Mouse (Mus musculus) olfactory bulb, adult 2 months (tissue): Measurements from ENCODE around the gene Igfbp2. TPM values are rescaled to one million over a fixed set of nuclear protein-coding genes. Genes with fewer than 3 reads are reported as not detected.
A peak's percentile ranks its signal among the peaks of the same experiment; 100 is the strongest.

ENCODE experiments used
- H3K27ac ChIP-seq: fragments of 200-500 bp; 2 replicates; pipeline ENCODE4 v1.5.1; 2012; ENCODE audit warnings: low read depth, low read length; ENCODE audit not compliant: insufficient read depth
- H3K4me1 ChIP-seq: fragments of 200-500 bp; 2 replicates; pipeline ENCODE4 v1.6.1; 2012; ENCODE audit warnings: low read length; ENCODE audit not compliant: control insufficient read depth, insufficient read depth
- H3K4me3 ChIP-seq: fragments of 200-500 bp; 2 replicates; pipeline ENCODE4 v1.5.1; 2012; ENCODE audit warnings: mild to moderate bottlenecking, low read depth, low read length, moderate library complexity; ENCODE audit not compliant: insufficient read depth
- CTCF ChIP-seq: fragments of 200-500 bp; IDR thresholded peaks from 2 replicates; pipeline ENCODE4 v1.5.1; 2012; ENCODE audit warnings: low read depth, mild to moderate bottlenecking, low read length, moderate library complexity; ENCODE audit not compliant: insufficient read depth
- POLR2A ChIP-seq: fragments of 200-500 bp; IDR thresholded peaks from 2 replicates; pipeline ENCODE4 v1.6.1; 2012; ENCODE audit warnings: mild to moderate bottlenecking, low read depth, low read length, moderate library complexity; ENCODE audit not compliant: insufficient read depth
- WGBS: fragments of 180-500 bp; shearing (Covaris S2); methylation state at CpG from one replicate; pipeline ENCODE4 v1.1.7; 2018; 5-methylcytosine and 5-hydroxymethylcytosine counted together
- polyA plus RNA-seq: library from polyadenylated mRNA; stranded (reverse); fragments of >200 nt; gene quantifications from 2 replicates; pipeline ENCODE4 v1.2.4, GENCODE M21; 2012; ENCODE audit warnings: low replicate concordance; ENCODE audit not compliant: missing spikeins, insufficient read depth, insufficient read length

Gene Igfbp2
- polyA plus RNA-seq, 1 experiment, result not detected

GRCm38 (mm10) chr1:72826446-72826845 is 2.1 kb downstream of the Igfbp2 start:
- 53% methylated on average over 6 of the region's 6 CpGs for WGBS
- TF ChIP-seq POLR2A (no peak), CTCF (no peak)
- no peak overlapping the region for H3K27ac ChIP-seq
- H3K4me1 ChIP-seq, result peaks cover 22% of the 10 kb centered on the region
- H3K4me3 ChIP-seq, result 0 out of 2 replicates have a peak overlapping the region, but pooled peaks have one; percentile 5

GRCm38 (mm10) chr1:72826931-72827330 is 2.6 kb downstream of the Igfbp2 start:
- 0 out of 2 replicates have a peak overlapping the region, but pooled peaks have one; percentile 5 for H3K4me3 ChIP-seq
- no peak for TF ChIP-seq CTCF
- no peak for TF ChIP-seq POLR2A
- H3K27ac ChIP-seq, result no peak overlapping the region
- H3K4me1 ChIP-seq, result peaks cover 22% of the 10 kb centered on the region
- 31% methylated on average over 7 of the region's 7 CpGs for WGBS

GRCm38 (mm10) chr1:72827411-72828315 is 3.4 kb downstream of the Igfbp2 start:
- TF ChIP-seq CTCF (no peak), POLR2A (no peak)
- Histone ChIP-seq H3K27ac (no peak overlapping the region), H3K4me3 (no peak overlapping the region), H3K4me1 (peaks cover 22% of the 10 kb centered on the region)
- 50% methylated on average over 12 of the region's 12 CpGs for WGBS

GRCm38 (mm10) chr1:72828843-72829242 is 4.5 kb downstream of the Igfbp2 start:
- H3K4me1 ChIP-seq, result peaks cover 27% of the 10 kb centered on the region
- no peak for TF ChIP-seq CTCF
- no peak for TF ChIP-seq POLR2A
- no peak overlapping the region for H3K27ac ChIP-seq
- 94% methylated on average over 5 of the region's 5 CpGs for WGBS
- no peak overlapping the region for H3K4me3 ChIP-seq

- no peak overlapping the region for H3K4me3 ChIP-seq
- WGBS, result 91% methylated on average over 2 of the region's 2 CpGs
- H3K27ac ChIP-seq, result no peak overlapping the region
- TF ChIP-seq POLR2A (no peak), CTCF (no peak)
- H3K4me1 ChIP-seq, result peaks cover 15% of the 10 kb centered on the region
These were observed 6.2 kb downstream of the Igfbp2 start for GRCm38 (mm10) chr1:72830485-72830884.

- Histone ChIP-seq H3K4me3 (no peak overlapping the region), H3K4me1 (peaks cover 6% of the 10 kb centered on the region), H3K27ac (no peak overlapping the region)
- TF ChIP-seq POLR2A (no peak), CTCF (no peak)
- 48% methylated on average over 3 of the region's 3 CpGs for WGBS
These were observed 8.4 kb downstream of the Igfbp2 start for GRCm38 (mm10) chr1:72832715-72833153.

GRCm38 (mm10) chr1:72833563-72833962 is 9.3 kb downstream of the Igfbp2 start:
- peaks cover 6% of the 10 kb centered on the region for H3K4me1 ChIP-seq
- no peak overlapping the region for H3K4me3 ChIP-seq
- TF ChIP-seq CTCF (no peak), POLR2A (no peak)
- no peak overlapping the region for H3K27ac ChIP-seq
- WGBS, result 68% methylated on average over 4 of the region's 4 CpGs

DNA sequence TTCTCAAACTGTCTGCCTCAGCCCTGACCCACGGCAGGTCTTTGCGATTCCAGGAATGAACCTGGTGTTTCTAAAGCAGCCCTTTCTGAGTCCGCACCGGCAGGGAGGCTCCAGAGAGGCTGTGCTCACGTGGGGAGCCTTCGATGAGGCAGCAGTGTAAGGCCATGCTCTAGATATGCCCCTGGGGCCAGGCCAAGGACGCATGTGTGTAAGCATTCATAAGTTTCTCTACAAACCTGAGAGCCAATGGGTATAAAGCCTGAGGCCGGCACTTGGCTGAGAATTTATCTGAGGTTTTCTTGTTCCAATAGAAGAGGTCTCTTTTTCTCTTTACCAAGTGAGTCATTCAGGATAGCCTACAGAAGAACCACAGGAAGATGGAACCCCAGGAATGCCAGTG is 15.1 kb downstream of the Igfbp2 start:
- WGBS, result 74% methylated on average over 8 of the region's 8 CpGs
- Histone ChIP-seq H3K27ac (no peak overlapping the region), H3K4me3 (no peak overlapping the region), H3K4me1 (no peaks in the 10 kb centered on the region)
- no peak for TF ChIP-seq CTCF
- TF ChIP-seq POLR2A, result no peak

- Histone ChIP-seq H3K27ac (no peak overlapping the region), H3K4me3 (no peak overlapping the region), H3K4me1 (no peaks in the 10 kb centered on the region)
- TF ChIP-seq POLR2A, result no peak
- TF ChIP-seq CTCF, result no peak
- WGBS, result 90% methylated on average over 7 of the region's 7 CpGs
These were observed 15.5 kb downstream of the Igfbp2 start for GRCm38 (mm10) chr1:72839791-72840190.
